In the genomic region with DNA sequence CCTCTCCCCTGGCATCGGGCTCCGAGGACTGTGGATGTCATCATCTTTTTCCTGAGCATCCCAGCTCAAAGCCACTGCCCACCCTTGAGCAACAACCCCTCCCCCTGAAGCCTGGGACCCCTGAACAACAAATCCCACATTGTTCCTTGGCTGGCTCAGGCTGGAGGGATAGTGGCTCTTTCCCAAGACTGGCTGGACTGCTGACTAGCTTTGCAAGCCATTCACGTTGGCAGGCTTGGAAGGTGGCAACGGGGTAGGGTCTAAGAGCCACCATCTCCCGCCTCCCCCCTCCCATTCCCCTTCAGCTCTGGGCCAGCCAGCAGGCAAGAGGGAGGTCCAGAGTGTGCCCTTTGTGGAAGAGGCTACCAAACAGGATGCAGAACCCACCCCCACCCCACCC, we compare ENCODE assay signal across 11 mouse cellular contexts. TPM values are rescaled to one million over a fixed set of nuclear protein-coding genes. Genes with fewer than 3 reads are reported as not detected.
DNase-seq lines count a peak whose midpoint lies in the region; TF ChIP-seq lines count a peak whose summit lies in the region.
"Had no signal": no experiment of that assay in that cellular context is flagged by ENCODE, and none has a peak within 500 bp of the region (broad histone marks: within the 10 kb centered on the region; RNA-seq: fewer than 3 reads in every experiment).

No protein-coding gene starts in this region.

- H3K27ac ChIP-seq in hindbrain, embryonic 10.5 days = peak overlapping the region; percentile 73
- peak overlapping the region; percentile 48 for H3K27ac ChIP-seq in olfactory bulb, adult 2 months (ENCODE audit: insufficient read depth, low read depth, low read length)
- H3K27ac ChIP-seq: heart, embryonic 15.5 days had no signal

- no peak for TF ChIP-seq POLR2A in olfactory bulb, adult 2 months (IDR thresholded peaks at IDR 0.05; ENCODE audit: insufficient read depth, low read depth, low read length)

- H3K27me3 ChIP-seq in hindbrain, embryonic 10.5 days (ENCODE audit: insufficient read depth, poor library complexity, severe bottlenecking) = no peaks in the 10 kb centered on the region

- DNase-seq in right cerebral cortex, adult 18-20 months = peak; percentile 42
- DNase-seq in right cerebral cortex, postnatal 25 days = no peak
- no peak for DNase-seq in hindbrain, embryonic 10.5 days (ENCODE audit: low spot score)
- DNase-seq in left cerebral cortex, postnatal 4 days = peak; percentile 82
- DNase-seq in heart, postnatal 10 days = no peak
- DNase-seq in gastrocnemius, postnatal 14 days = no peak
- DNase-seq in lung, postnatal 14 days = no peak
- DNase-seq: lung, postnatal 4 days had no signal

- peaks cover 25% of the 10 kb centered on the region for H3K36me3 ChIP-seq in hindbrain, embryonic 10.5 days

- WGBS in hindbrain, embryonic 10.5 days = 54% methylated on average over 5 of the region's 5 CpGs
- 11% methylated on average over 5 of the region's 5 CpGs for WGBS in olfactory bulb, adult 2 months

- H3K4me3 ChIP-seq in hindbrain, embryonic 10.5 days = no peak overlapping the region
- no peak overlapping the region for H3K4me3 ChIP-seq in olfactory bulb, adult 2 months (ENCODE audit: insufficient read depth, low read depth, low read length)
- H3K4me3 ChIP-seq: heart, embryonic 15.5 days had no signal

- intact Hi-C loops in left cerebral cortex, postnatal 4 days (cut with DNase I) = no loop called here
- intact Hi-C loops in heart, postnatal 10 days (cut with DNase I) = loop anchor here (10.0 kb wide), 1 partner anchor 536 kb away; no protein-coding TSS in a partner anchor
- intact Hi-C loops in gastrocnemius, postnatal 14 days (cut with DNase I; ENCODE audit: low total_unique reads) = no loop called here

- peaks cover 45% of the 10 kb centered on the region for H3K4me1 ChIP-seq in hindbrain, embryonic 10.5 days (replicated peaks)
- H3K4me1 ChIP-seq in olfactory bulb, adult 2 months (ENCODE audit: control insufficient read depth, insufficient read depth, low read length) = peaks cover 32% of the 10 kb centered on the region

- H3K9me3 ChIP-seq in hindbrain, embryonic 10.5 days = 0 out of 2 replicates have a peak, but pooled peaks cover 3% of the 10 kb centered on the region
- H3K9me3 ChIP-seq: G1E; heart, embryonic 15.5 days had no signal

- no peak for TF ChIP-seq CTCF in olfactory bulb, adult 2 months (IDR thresholded peaks at IDR 0.05; ENCODE audit: insufficient read depth, low read depth, low read length)

RNA-seq across cellular contexts. Expression of a gene that starts 8.8 kb away (rescaled TPM):
- not detected in 2 replicates for polyA plus RNA-seq in hindbrain, embryonic 10.5 days (2016; fragmentation: Nextera tagmentation; extraction: Ambion mirVana)
- 10 to 100 TPM; 15.8 to 18.8 TPM for total RNA-seq in left cerebral cortex, postnatal 4 days (2021)
- polyA plus RNA-seq in olfactory bulb, adult 2 months (2012; ENCODE audit: insufficient read depth, insufficient read length, low replicate concordance, missing spikeins) = not detected in 2 replicates
- total RNA-seq in heart, postnatal 10 days (2021) = under 1 TPM in 1 of 2 experiments, not detected in 1; 0.29 TPM
- total RNA-seq in gastrocnemius, postnatal 14 days (2021) = 1 to 10 TPM in 1 of 2 experiments, under 1 TPM in 1; 0.78 to 2.5 TPM
- polyA plus RNA-seq: G1E; heart, embryonic 15.5 days had no signal

RNA-seq across cellular contexts. Expression of a gene that starts 12.0 kb away (rescaled TPM):
- polyA plus RNA-seq in hindbrain, embryonic 10.5 days (2016; fragmentation: Nextera tagmentation; extraction: Ambion mirVana) = 61.1 and 95.3 TPM in 2 replicates
- 100 to 1,000 TPM; 508 to 512 TPM for total RNA-seq in left cerebral cortex, postnatal 4 days (2021)
- polyA plus RNA-seq in olfactory bulb, adult 2 months (2012; ENCODE audit: insufficient read depth, insufficient read length, low replicate concordance, missing spikeins) = 415 TPM in 1 of 2 replicates, not detected in the other
- total RNA-seq in heart, postnatal 10 days (2021) = 10 to 100 TPM; 29.9 to 31.8 TPM
- 10 to 100 TPM; 25.1 to 26.8 TPM for total RNA-seq in gastrocnemius, postnatal 14 days (2021)

RNA-seq across cellular contexts. Expression of a gene that starts 26.1 kb away (rescaled TPM):
- 1.7 and 2.7 TPM in 2 replicates for polyA plus RNA-seq in hindbrain, embryonic 10.5 days (2016; fragmentation: Nextera tagmentation; extraction: Ambion mirVana)
- under 1 TPM; 0.10 to 0.24 TPM for total RNA-seq in left cerebral cortex, postnatal 4 days (2021)
- polyA plus RNA-seq in olfactory bulb, adult 2 months (2012; ENCODE audit: insufficient read depth, insufficient read length, low replicate concordance, missing spikeins) = not detected in 2 replicates
- under 1 TPM; 0.60 to 0.82 TPM for total RNA-seq in heart, postnatal 10 days (2021)
- under 1 TPM; 0.18 to 0.41 TPM for total RNA-seq in gastrocnemius, postnatal 14 days (2021)

RNA-seq across cellular contexts. Expression of a gene that starts 53.6 kb away (rescaled TPM):
- 0.26 and 0.47 TPM in 2 replicates for polyA plus RNA-seq in hindbrain, embryonic 10.5 days (2016; fragmentation: Nextera tagmentation; extraction: Ambion mirVana)
- total RNA-seq in left cerebral cortex, postnatal 4 days (2021) = 1 to 10 TPM; 1.6 to 2.3 TPM
- 68.5 TPM in 1 of 2 replicates, not detected in the other for polyA plus RNA-seq in olfactory bulb, adult 2 months (2012; ENCODE audit: insufficient read depth, insufficient read length, low replicate concordance, missing spikeins)
- 10 to 100 TPM; 12.3 to 17.4 TPM for total RNA-seq in heart, postnatal 10 days (2021)
- 1 to 10 TPM in 1 of 2 experiments, under 1 TPM in 1; 0.88 to 1.1 TPM for total RNA-seq in gastrocnemius, postnatal 14 days (2021)

Comparison
In these comparisons a context has a peak if more than half of its experiments do, and no peak if none do; other contexts are left out.
1. DNase-seq: peak in right cerebral cortex, adult 18-20 months (single experiment) and left cerebral cortex, postnatal 4 days (single experiment); none in right cerebral cortex, postnatal 25 days (single experiment), hindbrain, embryonic 10.5 days (single experiment), heart, postnatal 10 days (0 of 2), gastrocnemius, postnatal 14 days (single experiment) and lung, postnatal 14 days (single experiment).
2. RNA of a gene that starts 8.8 kb away (total RNA-seq): 15.8 to 18.8 TPM in left cerebral cortex, postnatal 4 days; 0.78 to 2.5 TPM in gastrocnemius, postnatal 14 days and 0.29 TPM in heart, postnatal 10 days; every median in the first group is over 4 times any median in the second.
3. RNA of a gene that starts 12.0 kb away (total RNA-seq): 508 to 512 TPM in left cerebral cortex, postnatal 4 days; 29.9 to 31.8 TPM in heart, postnatal 10 days and 25.1 to 26.8 TPM in gastrocnemius, postnatal 14 days; every median in the first group is over 10 times any median in the second.